Mouse (Mus musculus) layer of hippocampus, postnatal 36 days (tissue): ENCODE data around the gene Triap1. TPM values are rescaled to one million over a fixed set of nuclear protein-coding genes. Genes with fewer than 3 reads are reported as not detected.
"Not testable (repeated sequence)": the region's sequence is repeated elsewhere in the genome, so short reads cannot be mapped to it uniquely, and the experiment has no call there.

Source experiments
- DNase-seq, 2 experiments: peaks; one replicate each; pipeline ENCODE4 v3.0.0; 2022
- total RNA-seq, 2 experiments: library from RNA; stranded (reverse); gene quantifications; 2 replicates each; pipeline ENCODE4 v1.2.3; 2021

The Triap1 gene
- total RNA-seq, 2 experiments from 2014 or later = 24.8 to 29.2 TPM

GRCm38 (mm10) chr5:115333626-115334025 lies 7.4 kb upstream of the Triap1 start:
- no peak for DNase-seq

DNA sequence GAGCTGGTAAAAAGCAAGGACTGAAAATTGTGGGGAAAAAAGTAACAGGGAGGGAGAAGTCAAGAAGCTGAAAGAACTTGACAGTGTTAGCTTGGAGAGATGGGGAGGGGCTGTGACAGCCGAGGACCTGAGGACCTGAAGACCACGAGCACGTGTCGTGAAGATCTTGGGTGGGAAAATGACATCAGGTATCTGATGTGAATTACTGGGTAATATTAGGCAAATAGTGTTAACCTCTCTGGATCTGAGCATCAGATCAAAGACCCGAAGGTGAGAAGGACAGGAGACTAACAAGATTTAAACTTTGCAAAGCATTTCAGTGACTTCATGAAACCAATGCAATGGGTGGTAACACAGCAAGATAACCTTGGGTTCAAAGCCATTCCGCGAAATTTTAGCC lies 1.0 kb upstream of the Triap1 start:
- no peak for DNase-seq

GRCm38 (mm10) chr5:115341314-115342165 lies 515 bp downstream of the Triap1 start:
- no peak for DNase-seq

DNA sequence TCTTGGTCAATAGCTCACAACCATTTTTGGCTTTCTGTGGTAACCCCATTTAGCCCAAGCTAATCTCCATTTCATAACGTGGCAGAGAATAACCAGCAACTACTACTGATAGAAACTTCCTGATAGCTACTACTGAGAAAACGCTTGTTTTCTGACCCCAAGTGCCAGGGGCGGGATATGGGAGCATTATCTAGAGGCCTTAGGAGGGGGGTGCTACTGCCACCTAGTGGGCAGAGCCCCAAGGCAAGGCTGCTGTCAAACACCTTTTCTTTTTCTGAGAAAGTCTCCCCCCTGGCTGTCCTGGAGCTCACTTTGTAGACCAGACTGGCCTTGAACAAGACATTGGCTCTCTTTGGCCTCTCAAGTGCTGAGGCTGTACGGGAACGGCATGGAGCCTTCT lies 6.5 kb downstream of the Triap1 start:
- DNase-seq = peak; percentile 64 to 71

GRCm38 (mm10) chr5:115348546-115349224 lies 7.7 kb downstream of the Triap1 start, which contains the start of gene Cox6a1:
Cox6a1 (minus strand) TSS chr5:115348981.
- peak; percentile 98 for DNase-seq

- no peak for DNase-seq
Observed at GRCm38 (mm10) chr5:115349225-115349555, 8.2 kb downstream of the Triap1 start.

GRCm38 (mm10) chr5:115351348-115351747 lies 10.3 kb downstream of the Triap1 start:
- no peak for DNase-seq

DNA sequence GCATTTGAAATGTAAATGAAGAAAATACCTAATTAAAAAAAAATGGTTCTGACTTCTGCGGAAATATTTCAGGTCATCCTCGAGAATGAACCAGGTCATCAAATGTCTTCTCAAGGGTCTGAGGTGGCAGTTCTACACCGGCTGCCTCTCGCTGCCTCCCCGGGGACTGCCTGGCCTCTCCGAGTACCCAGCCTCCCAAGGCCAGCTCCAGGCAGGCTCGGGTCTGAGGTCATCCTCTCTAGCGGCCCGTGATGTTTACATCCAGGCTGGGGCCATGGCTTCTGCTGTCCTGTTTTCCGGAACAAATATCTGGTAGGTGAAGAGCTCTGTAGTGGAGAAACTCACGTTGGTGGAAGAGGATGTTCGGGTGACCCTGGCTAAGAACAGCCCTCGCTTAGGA lies 14.0 kb downstream of the Triap1 start:
- no peak for DNase-seq

DNA sequence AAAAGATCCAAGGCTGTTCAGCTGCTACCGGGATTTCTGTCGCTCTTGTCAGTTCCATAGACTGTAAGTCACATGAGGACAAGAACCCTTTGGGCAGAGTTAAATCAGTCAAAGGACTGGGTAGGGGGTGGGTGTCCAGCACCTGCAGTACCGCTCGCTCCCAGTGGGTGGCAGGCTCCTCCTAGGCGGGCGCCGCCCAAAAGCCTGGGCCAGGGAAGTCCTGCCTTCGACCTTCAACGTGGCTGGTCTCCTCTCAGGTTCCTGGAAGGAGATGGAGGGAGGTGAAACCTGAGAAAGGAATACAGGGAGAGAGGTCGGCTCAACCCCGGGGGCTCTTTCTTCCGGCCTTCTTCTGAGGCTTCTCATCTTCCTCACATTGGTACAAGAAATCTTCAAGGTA lies 17.8 kb downstream of the Triap1 start:
- DNase-seq = peak; percentile 77 to 84

GRCm38 (mm10) chr5:115359438-115359837 lies 18.4 kb downstream of the Triap1 start:
- no peak for DNase-seq

GRCm38 (mm10) chr5:115359851-115360372 lies 18.9 kb downstream of the Triap1 start:
- no peak for DNase-seq

DNA sequence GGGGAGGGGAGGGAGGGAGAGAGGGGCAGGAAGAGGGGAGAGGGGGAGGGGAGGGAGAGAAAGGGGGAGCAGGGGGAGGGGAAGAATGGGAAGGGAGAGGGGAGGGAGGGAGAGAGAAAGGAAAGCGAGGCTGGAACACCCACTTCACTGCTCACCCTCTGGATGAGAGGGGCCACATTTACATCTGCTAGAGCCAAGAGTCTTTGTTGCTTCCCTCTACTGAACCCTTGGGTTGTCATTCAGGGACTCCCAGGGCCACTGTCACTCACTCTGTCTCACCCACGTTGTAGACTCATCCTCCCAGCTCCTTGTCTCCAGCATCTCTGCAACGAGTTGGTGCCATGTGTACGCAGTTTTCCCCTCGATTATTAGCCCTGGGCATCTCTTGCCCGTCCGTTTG lies 21.2 kb downstream of the Triap1 start:
- no peak for DNase-seq

GRCm38 (mm10) chr5:115362819-115363714 lies 22.0 kb downstream of the Triap1 start:
- DNase-seq = peak in 1 of 2 experiments; percentile 42

DNA sequence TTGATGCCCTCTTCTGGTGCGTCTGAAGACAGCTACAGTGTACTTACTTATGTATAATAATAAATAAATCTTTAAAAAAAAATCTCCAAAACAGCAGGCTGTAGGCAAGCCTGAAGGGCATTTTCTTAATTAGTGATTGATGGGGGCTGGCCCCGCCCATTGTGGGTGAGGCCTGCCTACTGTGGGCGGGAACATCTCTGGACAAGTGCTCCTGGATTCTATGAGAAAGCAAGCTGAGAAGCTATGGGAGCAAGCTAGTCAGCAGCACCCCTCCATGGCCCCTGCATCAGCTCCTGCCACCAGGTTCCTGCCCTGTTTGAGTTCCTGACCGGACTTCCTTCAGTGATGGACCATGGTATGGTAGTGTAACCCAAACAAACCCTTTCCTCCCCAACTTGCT lies 23.8 kb downstream of the Triap1 start:
- no peak for DNase-seq

DNA sequence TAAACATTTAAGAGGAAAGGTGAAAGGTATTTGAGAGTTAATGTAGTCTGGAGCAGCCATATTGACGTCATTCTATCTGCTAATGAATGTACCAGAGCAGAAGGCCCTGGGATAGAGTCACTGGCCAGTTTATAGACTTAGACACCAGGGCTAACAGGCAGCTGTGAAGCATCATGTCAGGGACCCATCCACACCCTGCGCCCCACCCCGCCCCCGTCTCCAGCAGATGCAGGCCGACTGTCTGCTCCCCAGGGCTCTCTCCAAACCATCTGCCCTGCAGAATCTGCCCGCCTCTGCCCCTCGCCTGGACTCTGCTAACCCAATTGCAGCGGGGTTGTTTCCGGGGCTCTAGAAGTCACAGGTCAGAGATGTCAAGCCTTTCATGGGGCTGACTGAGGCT lies 30.7 kb downstream of the Triap1 start:
- no peak for DNase-seq

DNA sequence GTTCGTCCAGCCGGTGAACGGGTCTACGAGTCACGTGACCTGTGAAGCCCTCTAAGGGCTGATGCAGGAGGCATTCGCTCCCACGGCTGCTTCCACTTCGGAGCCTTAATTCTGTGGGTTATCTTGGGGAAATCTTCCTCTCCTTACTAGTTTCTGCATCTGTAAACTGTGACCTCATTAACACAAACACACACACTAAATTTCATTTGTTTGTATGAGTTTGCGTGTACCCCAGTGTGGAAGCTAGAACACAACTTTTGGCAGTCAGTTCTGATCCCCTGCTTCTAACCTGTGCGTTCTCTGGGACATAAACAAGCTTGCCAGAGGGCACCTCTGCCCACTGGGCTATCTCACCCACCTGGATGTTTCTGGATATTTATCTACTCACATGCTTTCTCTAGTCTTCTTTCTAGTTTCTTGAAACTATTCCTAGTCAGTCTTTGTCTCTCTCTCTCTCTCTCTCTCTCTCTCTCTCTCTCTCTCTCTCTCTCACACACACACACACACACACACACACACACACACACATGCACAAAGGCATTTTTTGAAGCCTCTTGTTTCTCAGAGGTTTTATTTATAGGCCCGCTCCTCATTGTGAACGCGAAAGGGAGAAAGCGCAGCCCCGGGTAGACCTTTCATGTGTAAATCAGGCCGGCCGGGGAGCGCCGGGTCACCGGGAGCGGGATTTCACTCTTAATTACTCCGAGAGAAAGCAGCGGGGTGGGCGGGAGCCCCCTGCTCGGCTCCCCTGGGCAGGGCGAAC lies 32.6 kb downstream of the Triap1 start:
- peak; percentile 16 to 36 for DNase-seq

- no peak for DNase-seq
Observed at GRCm38 (mm10) chr5:115374204-115374820, 33.3 kb downstream of the Triap1 start.

DNA sequence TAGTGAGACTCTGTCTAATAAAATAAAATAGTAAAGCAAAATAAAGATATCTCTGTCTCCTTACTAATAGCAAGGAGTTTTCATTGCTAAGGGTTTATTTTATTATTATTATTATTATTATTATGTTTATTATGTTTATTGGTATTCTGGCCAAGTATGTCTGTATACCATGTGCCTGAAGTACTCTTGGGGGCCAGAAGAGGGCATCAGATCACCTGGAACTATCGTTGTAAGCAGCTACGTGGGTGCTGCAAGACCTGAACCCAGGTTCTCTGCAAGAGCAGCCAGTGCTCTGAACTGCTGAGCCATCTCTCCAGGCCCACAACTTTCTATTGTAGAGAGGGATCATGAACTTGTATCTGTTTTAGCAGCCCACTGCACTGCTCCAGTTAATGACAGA lies 34.4 kb downstream of the Triap1 start:
- no peak for DNase-seq

DNA sequence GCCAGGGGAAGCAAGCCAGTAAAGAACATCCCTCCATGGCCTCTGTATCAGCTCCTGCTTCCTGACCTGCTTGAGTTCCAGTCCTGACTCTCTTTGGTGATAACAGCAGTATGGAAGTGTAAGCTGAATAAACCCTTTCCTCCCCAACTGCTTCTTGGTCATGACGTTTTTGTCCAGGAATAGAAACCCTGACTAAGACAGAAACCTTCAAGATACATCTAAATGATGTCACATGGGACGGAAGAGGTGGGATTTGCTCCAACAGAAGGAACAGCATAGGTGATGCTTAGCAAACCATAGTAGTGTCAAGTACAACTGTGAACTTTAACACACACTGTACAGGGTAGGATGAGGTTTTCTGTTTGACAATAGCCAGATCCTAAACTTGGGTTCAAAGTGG lies 37.9 kb downstream of the Triap1 start:
- not testable (repeated sequence) for DNase-seq

GRCm38 (mm10) chr5:115391935-115392334 lies 50.9 kb downstream of the Triap1 start:
- no peak for DNase-seq

DNA sequence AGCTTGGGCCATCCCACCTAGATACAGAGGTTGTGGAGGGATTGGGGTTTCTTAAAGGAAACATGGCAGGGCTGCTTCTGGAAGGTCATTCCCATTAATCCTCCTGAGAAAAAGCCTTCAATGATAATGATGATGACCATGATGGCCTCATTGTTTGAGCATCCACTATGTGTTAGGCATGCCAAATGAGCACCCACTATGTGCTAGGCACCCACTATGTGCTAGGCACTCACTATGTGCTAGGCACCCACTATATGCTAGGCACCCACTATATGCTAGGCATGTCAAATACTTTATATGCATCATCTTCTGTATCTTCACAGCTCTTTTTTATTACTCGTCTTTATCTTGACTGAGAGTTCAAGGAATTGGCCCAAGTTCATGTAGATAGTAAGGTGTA lies 51.9 kb downstream of the Triap1 start:
- no peak for DNase-seq
